Mouse (Mus musculus): ENCODE data around the gene Acss1. TPM values are rescaled to one million over a fixed set of nuclear protein-coding genes. Genes with fewer than 3 reads are reported as not detected.

The Acss1 gene
- polyA plus RNA-seq, 1 experiment from 2014 or later: 36.5 TPM

- Histone ChIP-seq H3K36me3 (ENCODE audit: control insufficient read depth, insufficient read depth) (peaks cover under 1% of the 10 kb centered on the region; the same call in 1 of the 2 replicates), H3K4me3 (ENCODE audit: low read depth, low read length) (no peak overlapping the region), H3K4me1 (replicated peaks; ENCODE audit: control insufficient read depth, insufficient read depth, low read length) (no peaks in the 10 kb centered on the region), H3K4me2 (replicated peaks; ENCODE audit: low read depth) (no peak overlapping the region), H3K9ac (ENCODE audit: low read depth, low read length) (no peak overlapping the region), H3K27ac (ENCODE audit: low read depth, low read length) (no peak overlapping the region), H3K27me3 (replicated peaks; ENCODE audit: control insufficient read depth, insufficient read depth, low read length) (no peaks in the 10 kb centered on the region), H3K9me3 (ENCODE audit: control insufficient read depth) (no peaks in the 10 kb centered on the region)
- ATAC-seq: no peak
- 82% methylated on average over 5 of the region's 5 CpGs for WGBS
- no peak for TF ChIP-seq CTCF (IDR thresholded peaks at IDR 0.05; ENCODE audit: low read depth)
Observed at GRCm38 (mm10) chr2:150578603-150579002, 89.7 kb downstream of the Acss1 start.

- Histone ChIP-seq H3K27ac (ENCODE audit: low read depth, low read length) (no peak overlapping the region), H3K4me1 (replicated peaks; ENCODE audit: control insufficient read depth, insufficient read depth, low read length) (no peaks in the 10 kb centered on the region), H3K9ac (ENCODE audit: low read depth, low read length) (no peak overlapping the region), H3K4me3 (ENCODE audit: low read depth, low read length) (no peak overlapping the region), H3K9me3 (ENCODE audit: control insufficient read depth) (no peaks in the 10 kb centered on the region), H3K4me2 (replicated peaks; ENCODE audit: low read depth) (no peak overlapping the region), H3K36me3 (ENCODE audit: control insufficient read depth, insufficient read depth) (no peaks in the 10 kb centered on the region), H3K27me3 (replicated peaks; ENCODE audit: control insufficient read depth, insufficient read depth, low read length) (no peaks in the 10 kb centered on the region)
- no peak for ATAC-seq
- 96% methylated on average over 1 of the region's 1 CpGs for WGBS
- no peak for TF ChIP-seq CTCF (IDR thresholded peaks at IDR 0.05; ENCODE audit: low read depth)
Observed at GRCm38 (mm10) chr2:150576256-150576655, 92.0 kb downstream of the Acss1 start.

GRCm38 (mm10) chr2:150572463-150572862, 95.8 kb downstream of the Acss1 start:
- Histone ChIP-seq H3K4me3 (ENCODE audit: low read depth, low read length) (no peak overlapping the region), H3K4me1 (replicated peaks; ENCODE audit: control insufficient read depth, insufficient read depth, low read length) (no peaks in the 10 kb centered on the region), H3K9ac (ENCODE audit: low read depth, low read length) (no peak overlapping the region), H3K4me2 (replicated peaks; ENCODE audit: low read depth) (no peak overlapping the region), H3K27me3 (replicated peaks; ENCODE audit: control insufficient read depth, insufficient read depth, low read length) (no peaks in the 10 kb centered on the region), H3K36me3 (ENCODE audit: control insufficient read depth, insufficient read depth) (no peaks in the 10 kb centered on the region), H3K9me3 (ENCODE audit: control insufficient read depth) (no peaks in the 10 kb centered on the region), H3K27ac (ENCODE audit: low read depth, low read length) (no peak overlapping the region)
- ATAC-seq: no peak
- no peak for TF ChIP-seq CTCF (IDR thresholded peaks at IDR 0.05; ENCODE audit: low read depth)
- WGBS: 79% methylated on average over 3 of the region's 3 CpGs

- TF ChIP-seq CTCF (IDR thresholded peaks at IDR 0.05; ENCODE audit: low read depth): no peak
- H3K27ac ChIP-seq (ENCODE audit: low read depth, low read length): no peak overlapping the region
- no peaks in the 10 kb centered on the region for H3K9me3 ChIP-seq (ENCODE audit: control insufficient read depth)
- no peaks in the 10 kb centered on the region for H3K36me3 ChIP-seq (ENCODE audit: control insufficient read depth, insufficient read depth)
- no peak overlapping the region for H3K4me2 ChIP-seq (replicated peaks; ENCODE audit: low read depth)
- ATAC-seq: no peak
- H3K9ac ChIP-seq (ENCODE audit: low read depth, low read length): no peak overlapping the region
- H3K27me3 ChIP-seq (replicated peaks; ENCODE audit: control insufficient read depth, insufficient read depth, low read length): no peaks in the 10 kb centered on the region
- H3K4me3 ChIP-seq (ENCODE audit: low read depth, low read length): no peak overlapping the region
- H3K4me1 ChIP-seq (replicated peaks; ENCODE audit: control insufficient read depth, insufficient read depth, low read length): no peaks in the 10 kb centered on the region
- WGBS: 87% methylated on average over 2 of the region's 2 CpGs
Observed at GRCm38 (mm10) chr2:150570761-150571160, 97.5 kb downstream of the Acss1 start.

GRCm38 (mm10) chr2:150569847-150570590, 98.3 kb downstream of the Acss1 start, which contains the start of gene Cst7:
Gene Cst7, plus strand, starts transcription at chr2:150570415.
- no peak within 1 kb of the TSS for H3K9ac ChIP-seq (ENCODE audit: low read depth, low read length)
- WGBS: 65% methylated on average over 11 of the region's 11 CpGs
- H3K9me3 ChIP-seq (ENCODE audit: control insufficient read depth): no peaks in the 10 kb centered on the region
- no peak for TF ChIP-seq CTCF (IDR thresholded peaks at IDR 0.05; ENCODE audit: low read depth)
- ATAC-seq: no peak
- H3K27ac ChIP-seq (ENCODE audit: low read depth, low read length): no peak within 1 kb of the TSS
- no peaks in the 10 kb centered on the region for H3K36me3 ChIP-seq (ENCODE audit: control insufficient read depth, insufficient read depth)
- H3K4me2 ChIP-seq (replicated peaks; ENCODE audit: low read depth): no peak within 1 kb of the TSS
- no peak within 1 kb of the TSS for H3K4me3 ChIP-seq (ENCODE audit: low read depth, low read length)
- no peaks in the 10 kb centered on the region for H3K4me1 ChIP-seq (replicated peaks; ENCODE audit: control insufficient read depth, insufficient read depth, low read length)
- H3K27me3 ChIP-seq (replicated peaks; ENCODE audit: control insufficient read depth, insufficient read depth, low read length): no peaks in the 10 kb centered on the region

Other genes starting within 250 kb of the Acss1 start
- 1.2 and 1.4 TPM in 2 replicates for gene Zfp442, start 217.0 kb downstream of the Acss1 start, polyA plus RNA-seq (2015; fragmentation: Nextera tagmentation; extraction: Ambion mirVana)
- not detected in 2 replicates for gene Zfp345, start 183.4 kb downstream of the Acss1 start, polyA plus RNA-seq (2015; fragmentation: Nextera tagmentation; extraction: Ambion mirVana)
- gene Cst7, start 98.1 kb downstream of the Acss1 start, polyA plus RNA-seq (2015; fragmentation: Nextera tagmentation; extraction: Ambion mirVana): 0.16 TPM in 1 of 2 replicates, not detected in the other
- gene Apmap, start 59.9 kb downstream of the Acss1 start, polyA plus RNA-seq (2015; fragmentation: Nextera tagmentation; extraction: Ambion mirVana): 24.4 TPM in 2 replicates
- not detected in 2 replicates for gene Vsx1, start 20.9 kb upstream of the Acss1 start, polyA plus RNA-seq (2015; fragmentation: Nextera tagmentation; extraction: Ambion mirVana)
- gene Entpd6, start 80.5 kb upstream of the Acss1 start, polyA plus RNA-seq (2015; fragmentation: Nextera tagmentation; extraction: Ambion mirVana): 8.0 and 8.2 TPM in 2 replicates
- gene Pygb, start 118.2 kb upstream of the Acss1 start, polyA plus RNA-seq (2015; fragmentation: Nextera tagmentation; extraction: Ambion mirVana): 42.3 and 43.7 TPM in 2 replicates
- gene Abhd12, start 236.2 kb upstream of the Acss1 start, polyA plus RNA-seq (2015; fragmentation: Nextera tagmentation; extraction: Ambion mirVana): 40.5 and 41.5 TPM in 2 replicates
- gene Gins1, start 236.9 kb upstream of the Acss1 start, polyA plus RNA-seq (2015; fragmentation: Nextera tagmentation; extraction: Ambion mirVana): 9.1 and 9.7 TPM in 2 replicates

Measured in intestine, postnatal 0 days (tissue).